Mouse (Mus musculus) spleen, adult 2 months (tissue): ENCODE measurements around the gene Rangrf.

Experiments used
- CTCF ChIP-seq: fragments of 200-500 bp; IDR thresholded peaks from 2 replicates; pipeline ENCODE4 v1.5.1; 2011; ENCODE audit warnings: mild to moderate bottlenecking, inconsistent platforms; ENCODE audit not compliant: insufficient read depth, insufficient read length, insufficient replicate concordance; ENCODE audit errors: extremely low read depth
- POLR2A ChIP-seq: fragments of 200-500 bp; IDR thresholded peaks from 2 replicates; pipeline ENCODE4 v1.6.1; 2011; ENCODE audit warnings: low read depth, low read length, inconsistent platforms

- TF ChIP-seq CTCF (no peak), POLR2A (no peak)
Observed at GRCm38 (mm10) chr11:68956697-68957096, 18.3 kb downstream of the Rangrf start.
